Mouse (Mus musculus) lung, embryonic 14.5 days (tissue): ENCODE measurements around the gene Scgb1b12. TPM values are rescaled to one million over a fixed set of nuclear protein-coding genes. Genes with fewer than 3 reads are reported as not detected.
"Not testable (repeated sequence)": the region's sequence is repeated elsewhere in the genome, so short reads cannot be mapped to it uniquely, and the experiment has no call there.

Source experiments
- ATAC-seq: fragments of 200-750 bp; cut with Nextera tagmentation; 2 replicates; pipeline ENCODE4 v1.8.0; 2017; ENCODE audit warnings: mild to moderate bottlenecking, moderate TSS enrichment, moderate library complexity; ENCODE audit not compliant: insufficient read depth
- DNase-seq: peaks from one replicate; pipeline ENCODE4 v3.0.0-alpha.2; 2015
- H3K27ac ChIP-seq: fragments of 300-500 bp; sonication (generic); 2 replicates; pipeline ENCODE4 v1.5.1; 2014; ENCODE audit warnings: low read depth, mild to moderate bottlenecking, moderate library complexity
- H3K27me3 ChIP-seq: fragments of 300-500 bp; sonication (generic); 2 replicates; pipeline ENCODE4 v1.6.1; 2014; ENCODE audit warnings: low read length, control low read depth; ENCODE audit not compliant: insufficient read depth
- H3K36me3 ChIP-seq: fragments of 300-500 bp; sonication (generic); 2 replicates; pipeline ENCODE4 v1.6.1; 2014; ENCODE audit warnings: control low read depth; ENCODE audit not compliant: insufficient read depth
- H3K4me1 ChIP-seq: fragments of 300-500 bp; sonication (generic); 2 replicates; pipeline ENCODE4 v1.6.1; 2014; ENCODE audit warnings: antibody characterized with exemption, control low read depth; ENCODE audit not compliant: insufficient read depth
- H3K4me2 ChIP-seq: fragments of 300-500 bp; sonication (generic); 2 replicates; pipeline ENCODE4 v1.6.1; 2014; ENCODE audit warnings: mild to moderate bottlenecking
- H3K4me3 ChIP-seq: fragments of 300-500 bp; sonication (generic); 2 replicates; pipeline ENCODE4 v1.5.1; 2014; ENCODE audit warnings: low read depth, low read length
- H3K9ac ChIP-seq: fragments of 300-500 bp; sonication (generic); 2 replicates; pipeline ENCODE4 v1.6.1; 2014
- H3K9me3 ChIP-seq: fragments of 300-500 bp; sonication (generic); 2 replicates; pipeline ENCODE4 v1.6.1; 2016; ENCODE audit warnings: low read depth, low read length, control low read depth
- WGBS: fragments of 180-500 bp; shearing (Covaris S2); extraction: QIAGEN DNeasy Blood & Tissue Kit; methylation state at CpG from one replicate; pipeline ENCODE4 v1.1.7; 2014; 5-methylcytosine and 5-hydroxymethylcytosine counted together
- polyA plus RNA-seq: library from polyadenylated mRNA; unstranded; fragments of >200 nt; fragmentation: Nextera tagmentation; extraction: Ambion mirVana; gene quantifications from 2 replicates; pipeline ENCODE4 v1.2.1, GENCODE M21; 2014

The Scgb1b12 gene
- polyA plus RNA-seq, result not detected in 2 replicates

DNA sequence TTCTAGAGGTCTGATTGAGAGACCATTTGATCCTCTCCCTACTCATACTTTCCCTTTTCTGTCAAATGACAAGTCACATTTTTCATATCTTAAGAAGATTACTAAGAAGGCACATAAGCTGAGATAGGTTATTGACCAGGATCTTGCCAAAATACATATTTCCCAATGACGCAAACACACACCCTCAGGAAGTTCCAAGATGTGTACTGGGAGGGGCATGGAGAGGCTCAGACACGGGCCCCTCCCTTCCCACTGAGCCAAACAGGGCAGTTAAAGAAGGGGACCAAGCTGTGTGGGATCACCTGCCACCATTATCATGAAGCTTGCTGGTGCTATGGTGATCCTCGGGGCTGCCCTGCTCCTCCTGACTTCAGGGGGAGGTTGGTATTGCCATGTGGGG lies at the start of gene Scgb1b12:
Gene Scgb1b12 (plus strand): TSS at position 301 of the 400 bp plus-strand sequence.
- not testable (repeated sequence) for H3K27me3 ChIP-seq, DNase-seq, H3K4me2 ChIP-seq, H3K9ac ChIP-seq, H3K36me3 ChIP-seq, H3K27ac ChIP-seq, ATAC-seq, H3K9me3 ChIP-seq, H3K4me3 ChIP-seq, H3K4me1 ChIP-seq
- WGBS, result 87% methylated on average over 2 of the region's 3 CpGs

DNA sequence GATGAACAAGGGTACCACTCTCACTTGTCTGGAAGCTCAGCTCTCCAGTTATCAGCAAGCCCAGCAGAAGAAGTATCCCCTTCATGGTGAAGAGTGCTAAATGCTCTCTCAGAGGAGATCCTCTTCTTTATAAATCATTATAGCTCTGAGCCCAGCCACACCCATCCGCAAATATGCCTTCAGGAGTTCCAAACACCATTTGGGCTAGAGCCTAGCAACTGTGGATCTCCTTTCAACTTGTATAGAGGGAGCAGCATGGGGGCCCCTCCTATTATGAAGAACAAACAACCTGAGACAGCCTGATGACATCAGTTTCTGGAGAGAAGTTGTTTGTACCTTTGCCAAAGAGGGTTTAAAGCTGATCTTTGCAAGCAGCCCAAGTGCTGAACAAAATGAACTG lies 6.8 kb upstream of the Scgb1b12 start, which contains the start of gene Scgb2b12:
Gene Scgb2b12 (minus strand): TSS at position 101 of the 400 bp plus-strand sequence.
- not testable (repeated sequence) for H3K9me3 ChIP-seq, H3K9ac ChIP-seq, H3K4me3 ChIP-seq, H3K27ac ChIP-seq, H3K4me2 ChIP-seq, H3K4me1 ChIP-seq, H3K27me3 ChIP-seq, ATAC-seq, DNase-seq, H3K36me3 ChIP-seq
- 93% methylated on average over 1 of the region's 1 CpGs for WGBS

Other genes with a start within 250 kb of the Scgb1b12 start
- not detected in 2 replicates for gene Scgb1b10, start 233.3 kb upstream of the Scgb1b12 start, polyA plus RNA-seq
- gene Scgb2b11, start 123.0 kb upstream of the Scgb1b12 start, polyA plus RNA-seq, result not detected in 2 replicates
- not detected in 2 replicates for gene Scgb1b11, start 111.3 kb upstream of the Scgb1b12 start, polyA plus RNA-seq
- gene Scgb2b12, start 6.9 kb upstream of the Scgb1b12 start, polyA plus RNA-seq, result not detected in 2 replicates
- not detected in 2 replicates for gene Scgb1b29, start 107.4 kb downstream of the Scgb1b12 start, polyA plus RNA-seq